Mouse (Mus musculus) CH12F3 (cell line): ENCODE data around the gene Dpf2.

Source experiments
- in situ Hi-C: fragments of 300-500 bp; cut with MboI; formaldehyde crosslinking; loops from 2 replicates; pipeline ENCODE4 v1.14.3; 2020; ENCODE audit warnings: low sequenced_read_pairs

Dpf2 gene

DNA sequence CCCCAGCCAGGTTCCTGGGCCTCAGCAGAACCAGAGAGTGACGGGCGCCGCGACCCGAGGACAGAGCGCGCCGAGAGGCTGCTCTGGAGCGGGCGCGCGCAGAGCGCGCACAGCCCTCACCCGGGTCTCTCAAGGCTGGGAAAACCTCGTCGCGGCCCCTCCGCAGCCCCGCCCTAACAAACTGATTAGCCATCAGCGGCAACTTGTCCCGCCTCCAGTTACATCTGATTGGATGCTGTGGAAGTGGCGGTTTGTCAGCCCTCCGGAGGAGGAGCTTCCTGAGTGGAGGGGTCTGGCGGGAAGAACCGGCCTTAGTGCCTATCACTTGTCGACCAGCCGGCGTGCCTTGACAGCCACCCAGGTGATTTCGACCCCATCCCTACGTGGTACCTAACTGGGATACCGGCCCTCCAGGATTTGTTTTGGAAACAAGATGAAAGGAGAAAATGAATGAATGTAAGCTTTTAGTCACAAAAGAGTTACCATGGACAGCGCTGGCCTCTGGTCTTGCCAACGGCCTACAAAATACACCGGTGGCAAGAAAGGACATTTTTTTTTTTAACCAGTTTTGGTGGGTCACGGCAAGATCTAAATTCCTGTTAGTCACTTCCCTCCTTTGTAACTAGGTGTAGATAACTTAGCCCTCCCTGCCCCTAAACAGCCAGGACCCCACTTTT lies 18.7 kb downstream of the Dpf2 start, which contains the start of gene Tigd3:
Tigd3 (minus strand) TSS at position 148 of the 677 bp plus-strand sequence.
- in situ Hi-C loops: no loop called here

DNA sequence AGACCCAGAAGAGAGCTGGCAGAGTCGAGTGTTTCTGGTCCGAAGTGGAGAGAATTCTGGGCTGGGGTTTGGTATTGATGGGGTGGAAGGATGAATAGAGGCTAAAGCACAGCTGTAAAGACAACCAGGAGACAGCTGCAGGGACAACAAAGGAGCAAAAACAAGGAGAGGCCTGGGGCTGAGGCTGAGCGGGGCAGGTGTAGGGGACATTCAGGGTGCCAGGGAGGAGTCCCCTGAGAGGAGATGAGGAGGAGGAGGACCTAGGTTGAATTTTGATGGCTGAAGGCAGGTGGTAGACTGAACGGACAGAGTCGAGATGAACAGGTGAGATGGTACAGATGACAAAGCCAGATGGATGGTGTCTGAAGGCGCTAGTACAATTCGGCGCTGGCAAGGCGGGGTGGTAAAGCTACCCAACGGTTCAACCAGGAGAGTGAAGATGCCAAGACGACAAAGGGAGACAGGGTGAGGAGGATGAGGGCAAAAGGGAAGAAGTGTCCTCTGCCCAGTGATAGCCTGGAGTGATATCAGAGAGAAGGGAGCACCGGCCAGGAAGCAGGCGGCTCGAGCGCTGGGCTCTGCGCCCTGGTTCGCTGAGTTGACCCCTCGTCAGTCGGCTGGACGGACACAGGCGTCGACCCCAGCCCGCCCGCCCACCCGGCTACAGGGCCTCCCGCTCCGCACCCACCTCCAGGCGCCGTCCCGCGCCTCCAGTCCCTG lies 19.4 kb downstream of the Dpf2 start:
- in situ Hi-C loops: no loop called here

DNA sequence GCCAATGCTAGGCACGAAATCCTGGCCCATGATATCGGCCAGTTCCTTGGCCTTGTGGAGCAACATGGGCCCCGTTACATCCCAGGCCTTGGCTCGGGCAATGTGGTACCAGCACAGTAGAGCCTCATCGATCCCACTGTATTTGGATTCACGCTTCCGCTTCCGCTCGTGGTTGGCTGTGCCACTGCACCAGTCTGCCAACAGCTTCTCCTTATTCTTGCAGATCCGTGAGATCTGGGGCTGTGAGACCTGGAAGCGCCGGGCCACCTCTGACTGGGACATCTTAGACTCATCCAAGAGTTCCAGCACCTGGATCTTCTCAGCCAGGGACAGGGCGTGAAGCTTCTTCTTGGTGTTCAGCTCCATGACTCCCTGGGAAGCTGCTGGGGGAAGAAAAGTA lies 20.1 kb downstream of the Dpf2 start:
- in situ Hi-C loops: no loop called here

DNA sequence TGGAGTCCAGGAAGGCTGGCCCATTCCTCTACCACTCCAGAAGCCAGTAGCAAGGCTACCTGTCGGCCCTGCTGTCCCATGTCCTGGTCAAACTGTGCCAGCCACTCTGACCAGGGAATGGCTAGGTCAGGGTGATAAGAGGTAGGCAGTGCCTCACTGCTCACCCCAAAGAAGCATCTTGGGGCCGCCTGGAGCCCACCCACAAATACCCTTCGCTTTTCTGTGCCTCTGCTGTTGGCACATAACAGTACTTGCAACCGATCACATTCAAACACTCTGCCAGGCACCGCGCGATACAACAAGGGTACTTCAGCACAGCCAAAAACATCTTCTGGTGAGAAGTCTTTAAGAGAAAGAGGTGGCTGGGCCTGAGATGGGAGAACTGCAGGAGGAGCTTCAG lies 20.5 kb downstream of the Dpf2 start:
- in situ Hi-C loops: no loop called here

DNA sequence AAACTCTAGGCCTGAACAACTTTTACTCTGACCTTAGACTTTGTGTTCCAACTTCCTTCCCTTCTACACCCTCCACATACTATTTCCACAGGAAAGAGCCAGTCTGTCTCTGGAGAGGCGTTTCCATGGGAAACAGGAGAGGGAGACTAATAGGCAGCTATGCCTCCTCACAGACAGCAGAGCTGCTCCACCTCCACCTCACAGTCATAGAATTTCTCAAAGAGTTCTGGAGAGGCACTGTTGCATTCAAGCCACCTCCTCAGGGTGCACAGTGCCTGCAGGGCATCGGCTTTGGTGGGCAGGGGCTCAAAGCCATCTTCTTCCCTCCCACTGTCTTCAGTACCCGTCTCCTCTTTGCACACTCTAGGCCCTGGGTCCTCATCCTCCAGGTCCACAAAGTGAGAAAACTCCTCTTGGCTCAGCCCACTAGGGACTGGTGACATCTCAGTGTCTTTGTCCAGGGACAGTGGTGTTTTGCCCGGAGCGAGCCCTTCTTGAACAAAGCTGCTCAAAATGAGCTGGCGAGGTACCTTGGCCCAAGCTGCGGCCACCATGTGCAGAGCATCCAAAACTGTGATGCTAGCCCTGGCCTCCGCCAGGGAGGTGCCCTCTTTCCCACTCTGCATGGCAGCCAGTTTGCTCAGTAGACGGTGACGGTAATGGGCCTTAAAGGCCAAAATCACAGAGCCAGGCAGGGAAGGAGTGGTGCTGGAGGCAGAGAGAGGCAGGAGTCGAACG lies 21.1 kb downstream of the Dpf2 start:
- in situ Hi-C loops: no loop called here

DNA sequence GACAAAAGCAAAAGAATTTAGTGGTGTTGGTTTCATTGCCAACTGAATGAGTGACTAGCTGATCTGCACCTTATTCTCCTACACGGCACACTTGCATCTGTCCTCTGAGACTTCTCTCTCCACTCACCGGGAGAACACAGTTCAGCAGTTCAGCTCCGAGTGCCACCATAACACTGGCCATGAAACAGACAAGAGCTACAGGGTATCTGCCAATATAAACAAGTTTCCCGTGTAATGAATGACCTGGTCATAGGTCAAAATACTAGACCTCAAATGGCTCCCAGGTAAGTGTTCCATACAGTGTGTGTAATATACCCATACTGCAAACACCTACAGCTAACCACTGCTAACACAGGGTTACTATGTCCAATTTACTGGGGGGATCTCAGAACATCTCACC lies 23.6 kb downstream of the Dpf2 start:
- in situ Hi-C loops: loop anchor here (10.0 kb wide), 1 partner anchor 94 kb away; no protein-coding TSS in a partner anchor

DNA sequence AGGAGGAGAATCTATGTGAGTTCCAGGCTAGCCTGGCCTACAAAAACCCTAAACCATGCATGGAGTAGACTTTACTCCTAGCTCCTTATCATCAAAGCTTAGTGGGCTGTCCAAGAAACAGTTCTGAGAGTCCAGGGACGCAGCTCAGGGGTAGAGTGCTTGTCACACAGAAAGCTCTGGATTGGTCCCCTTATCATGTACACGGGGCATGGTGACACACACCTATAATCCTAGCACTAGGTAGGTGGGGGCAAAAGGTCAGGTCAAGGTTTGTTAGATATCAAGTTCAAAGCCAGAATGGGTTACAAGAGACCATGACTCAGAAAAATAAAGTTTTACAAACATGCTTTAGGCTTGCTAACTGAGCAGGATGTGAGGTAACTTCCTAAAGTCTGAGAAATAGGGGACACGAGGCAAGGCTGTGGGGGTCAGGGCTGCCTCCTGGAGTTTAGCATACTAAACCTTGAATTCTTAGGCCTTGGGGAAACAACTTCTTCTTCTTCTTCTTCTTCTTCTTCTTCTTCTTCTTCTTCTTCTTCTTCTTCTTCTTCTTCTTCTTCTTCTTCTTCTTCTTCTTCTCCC lies 25.5 kb downstream of the Dpf2 start:
- in situ Hi-C loops: loop anchor here (10.0 kb wide), 1 partner anchor 93 kb away; no protein-coding TSS in a partner anchor

DNA sequence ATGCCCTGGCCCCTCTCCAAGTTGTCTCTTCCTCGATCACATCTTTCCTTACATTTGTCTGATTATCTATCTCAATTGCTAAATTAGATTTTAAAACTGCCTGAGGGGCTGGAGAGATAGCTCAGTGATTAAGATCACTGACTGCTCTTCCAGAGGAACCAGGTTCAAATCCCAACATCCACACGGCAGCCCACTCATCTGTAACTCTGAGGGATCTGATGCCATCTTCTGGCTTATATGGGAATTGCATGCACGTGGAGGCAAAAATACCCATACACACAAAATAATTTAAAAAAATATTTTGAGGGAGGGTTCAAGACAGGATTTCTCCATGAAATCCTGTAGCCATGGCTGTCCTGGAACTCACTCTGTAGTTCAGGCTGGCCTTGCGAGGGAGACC lies 27.0 kb downstream of the Dpf2 start:
- in situ Hi-C loops: loop anchor here (10.0 kb wide), 1 partner anchor 91 kb away; no protein-coding TSS in a partner anchor

DNA sequence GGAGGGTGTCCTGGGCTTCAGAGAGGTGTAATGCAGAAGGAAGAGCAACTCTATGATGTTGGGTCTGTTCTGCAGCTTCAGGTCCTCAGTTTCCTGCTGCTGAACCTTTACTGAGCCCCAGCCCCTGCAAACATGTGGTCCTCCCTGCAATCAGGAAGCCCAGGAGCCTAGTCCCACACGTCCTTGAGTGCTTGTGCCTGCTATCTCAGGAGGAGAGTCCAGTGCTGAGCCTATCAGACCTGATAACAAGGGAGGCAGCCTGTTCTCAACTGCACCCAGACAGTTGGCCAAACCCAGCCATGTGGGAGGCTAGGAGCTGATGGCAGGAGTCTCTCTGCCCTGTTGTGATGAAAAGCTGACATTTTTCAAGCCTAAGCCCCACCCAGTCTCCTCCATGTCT lies 28.9 kb downstream of the Dpf2 start:
- in situ Hi-C loops: loop anchor here (10.0 kb wide), 1 partner anchor 89 kb away; no protein-coding TSS in a partner anchor

DNA sequence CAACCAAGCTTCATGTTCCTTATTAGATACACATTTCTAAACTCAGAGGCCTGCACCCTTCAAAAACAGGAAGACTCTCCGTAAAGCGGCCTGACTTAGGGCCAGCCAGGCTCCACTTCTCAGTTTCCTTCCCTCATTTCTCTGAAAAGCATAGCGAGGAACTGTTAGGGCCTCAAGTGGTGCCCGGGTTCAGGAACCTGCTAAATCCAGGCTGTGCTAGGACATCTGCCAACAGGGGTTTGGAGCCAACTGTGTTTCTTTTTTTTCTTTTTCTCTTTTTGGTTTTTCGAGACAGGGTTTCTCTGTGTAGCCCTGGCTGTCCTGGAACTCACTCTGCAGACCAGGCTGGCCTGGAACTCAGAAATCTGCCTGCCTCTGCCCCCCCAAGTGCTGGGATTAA lies 30.7 kb downstream of the Dpf2 start:
- in situ Hi-C loops: loop anchor here (10.0 kb wide), 1 partner anchor 87 kb away; no protein-coding TSS in a partner anchor

DNA sequence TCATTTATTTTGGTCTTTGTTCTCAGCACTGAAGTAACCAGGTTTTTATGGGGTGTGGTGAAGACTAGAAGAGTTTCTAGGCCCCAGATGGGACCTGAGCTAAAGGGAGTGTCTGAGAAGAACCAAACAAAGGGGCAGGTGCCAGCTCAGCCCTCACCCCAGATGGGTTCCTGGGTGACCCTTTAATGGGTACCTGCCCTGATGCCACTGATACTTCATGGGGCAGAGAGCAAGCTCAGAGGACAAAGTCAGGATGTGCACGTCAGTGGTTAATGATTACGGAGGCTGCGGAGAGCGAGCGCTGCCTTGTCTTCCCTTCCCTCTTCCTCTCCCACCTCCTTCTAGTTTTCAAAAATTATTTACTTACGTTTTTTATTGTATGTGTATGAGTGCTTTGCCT lies 31.7 kb downstream of the Dpf2 start:
- in situ Hi-C loops: loop anchor here (10.0 kb wide), 1 partner anchor 86 kb away; no protein-coding TSS in a partner anchor

DNA sequence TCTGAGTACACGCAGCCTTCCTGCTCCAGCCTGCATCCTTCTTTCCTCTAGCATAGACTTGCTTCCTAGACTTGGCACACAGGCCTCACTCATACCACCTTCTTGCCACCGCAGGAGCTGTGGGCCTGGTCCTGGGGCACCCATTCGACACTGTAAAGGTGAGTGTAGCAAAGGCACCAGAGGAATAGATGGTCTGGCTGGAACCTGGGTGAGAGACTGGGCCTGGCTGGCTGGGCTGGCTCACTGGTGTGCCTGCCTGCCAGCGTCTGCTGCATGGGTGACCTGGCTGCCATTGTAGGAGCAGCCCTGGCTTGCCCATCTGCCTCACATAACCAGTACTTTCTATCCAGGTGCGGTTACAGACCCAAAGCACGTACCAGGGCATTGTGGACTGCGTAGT lies 33.1 kb downstream of the Dpf2 start:
- in situ Hi-C loops: loop anchor here (10.0 kb wide), 1 partner anchor 85 kb away; no protein-coding TSS in a partner anchor

DNA sequence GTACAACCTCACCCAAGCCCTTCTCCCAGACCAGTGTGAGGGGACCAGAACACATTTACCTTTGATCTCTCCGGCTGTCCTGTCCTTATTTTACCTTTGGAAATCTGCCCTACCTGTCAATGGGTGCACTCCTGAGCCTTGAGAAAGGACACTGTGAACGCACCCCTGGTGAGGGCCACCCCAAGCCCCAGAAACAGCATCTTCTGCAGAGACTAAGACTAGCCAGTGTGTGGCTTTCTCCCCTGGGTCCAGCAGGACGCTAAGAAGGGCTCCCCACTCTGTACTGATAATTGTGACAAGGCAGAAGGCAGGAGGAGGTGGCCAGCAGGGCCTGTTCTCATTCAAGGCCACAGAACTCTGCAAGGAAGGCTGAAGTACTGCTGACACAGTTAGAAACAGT lies 33.9 kb downstream of the Dpf2 start:
- in situ Hi-C loops: no loop called here

DNA sequence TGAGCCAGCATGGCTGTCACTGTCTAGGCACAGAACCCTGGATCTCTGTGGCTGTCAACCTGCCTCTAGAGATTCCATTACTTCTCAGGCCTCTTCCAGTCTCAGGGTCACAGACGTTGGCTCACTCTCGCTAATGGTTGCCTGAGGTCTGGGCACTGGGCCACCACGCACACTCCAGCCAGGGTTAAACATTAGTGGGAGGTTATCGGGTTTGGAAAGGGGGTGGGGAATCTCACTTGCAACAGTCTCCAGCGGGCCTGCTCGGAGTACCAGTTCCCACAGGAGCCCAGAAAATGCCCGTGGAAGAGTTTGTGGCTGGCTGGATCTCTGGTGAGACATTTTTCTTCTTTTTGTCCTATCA lies 34.5 kb downstream of the Dpf2 start:
- in situ Hi-C loops: no loop called here

DNA sequence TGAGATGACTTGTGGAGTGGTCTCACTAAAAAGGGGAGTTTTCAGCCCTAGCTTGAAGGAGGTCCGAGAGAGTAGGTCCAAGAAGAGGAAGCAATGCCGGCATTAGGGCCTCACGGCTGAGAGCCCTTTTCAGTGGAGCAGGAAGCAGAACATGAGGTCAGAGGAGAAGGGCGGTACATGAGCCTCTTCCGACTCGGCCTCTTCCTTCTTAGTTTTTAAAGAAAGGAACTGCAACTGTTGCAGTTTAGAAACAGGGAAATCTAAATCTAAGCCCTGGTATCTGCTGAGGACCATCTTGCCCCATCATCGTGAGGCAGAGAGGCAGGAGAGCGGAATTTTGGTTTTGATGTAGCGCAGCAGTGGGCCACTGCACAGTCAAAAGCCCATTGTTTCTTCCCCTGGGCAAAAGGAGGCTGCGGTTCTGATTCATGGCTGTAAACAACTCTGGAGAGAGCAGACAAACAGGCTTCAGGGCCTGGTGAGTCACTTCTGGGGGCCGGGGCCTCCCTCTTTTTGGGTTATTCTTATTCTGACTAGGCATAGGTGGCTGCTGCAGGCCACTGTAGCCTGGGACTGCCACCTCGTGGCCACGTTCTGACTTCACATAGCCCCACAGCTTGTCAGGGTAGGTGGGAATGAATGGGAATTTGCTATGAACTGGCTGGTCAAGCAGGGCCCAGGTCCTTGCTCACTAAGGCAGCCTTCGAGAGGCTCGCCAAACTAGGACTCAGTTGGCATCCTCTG lies 35.0 kb downstream of the Dpf2 start, which contains the start of gene Slc25a45:
Slc25a45 (plus strand) TSS at position 191 of the 744 bp plus-strand sequence.
- in situ Hi-C loops: no loop called here

DNA sequence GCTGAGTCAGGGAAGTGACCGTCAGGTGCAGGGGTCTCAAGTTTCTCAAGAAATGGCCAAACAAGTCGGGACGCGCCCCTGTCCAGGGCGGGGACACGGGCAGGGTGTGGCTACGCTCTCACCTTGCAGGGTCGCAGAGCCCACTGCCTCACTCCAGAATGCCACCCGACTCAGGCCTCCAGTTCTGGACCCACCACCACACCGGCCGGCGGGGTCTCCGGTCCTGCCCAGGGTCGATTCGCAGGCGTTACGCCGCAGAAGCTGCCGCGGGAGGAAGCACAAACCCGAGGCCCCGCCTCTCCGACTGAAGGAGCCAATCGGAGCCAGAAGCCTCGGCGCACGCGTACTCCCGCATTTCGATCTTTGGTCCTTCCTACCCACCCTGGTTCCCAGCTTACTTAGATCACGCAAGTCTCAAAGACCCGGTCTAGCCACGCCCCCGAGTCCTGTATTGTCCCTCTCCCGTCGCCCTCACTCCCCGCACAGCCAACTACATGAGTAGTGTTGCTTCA lies 37.8 kb downstream of the Dpf2 start, which contains the start of gene Frmd8:
Frmd8 (minus strand) TSS at position 306 of the 512 bp plus-strand sequence.
- in situ Hi-C loops: no loop called here

DNA sequence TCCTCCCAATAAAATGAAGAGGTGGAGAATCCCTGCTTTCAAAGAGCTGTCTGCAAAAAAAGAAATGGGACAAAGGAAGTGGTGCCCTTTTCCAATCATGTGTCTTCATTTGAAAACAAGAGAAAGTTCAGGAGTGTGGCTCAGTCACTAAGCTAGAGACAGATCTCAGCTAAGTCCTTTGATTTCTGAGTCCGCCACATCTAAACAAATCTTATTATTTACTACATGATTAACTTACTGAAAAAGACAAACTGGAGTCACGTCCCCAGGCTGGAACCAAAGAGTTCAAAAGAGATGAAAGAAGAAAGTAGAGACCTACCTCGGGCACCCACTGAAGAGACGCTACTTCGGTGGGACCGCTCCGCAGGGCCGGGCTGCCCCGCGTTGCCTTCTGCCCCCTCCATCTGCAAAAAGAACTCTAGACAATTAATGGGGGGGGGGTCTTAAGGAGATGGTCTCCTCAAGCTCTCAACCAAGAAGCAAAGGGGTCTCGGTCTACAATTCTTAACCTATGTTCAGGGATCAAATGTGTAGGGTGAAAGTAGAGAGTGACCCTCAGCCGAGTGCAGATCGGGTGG lies 38.3 kb downstream of the Dpf2 start:
- in situ Hi-C loops: no loop called here

DNA sequence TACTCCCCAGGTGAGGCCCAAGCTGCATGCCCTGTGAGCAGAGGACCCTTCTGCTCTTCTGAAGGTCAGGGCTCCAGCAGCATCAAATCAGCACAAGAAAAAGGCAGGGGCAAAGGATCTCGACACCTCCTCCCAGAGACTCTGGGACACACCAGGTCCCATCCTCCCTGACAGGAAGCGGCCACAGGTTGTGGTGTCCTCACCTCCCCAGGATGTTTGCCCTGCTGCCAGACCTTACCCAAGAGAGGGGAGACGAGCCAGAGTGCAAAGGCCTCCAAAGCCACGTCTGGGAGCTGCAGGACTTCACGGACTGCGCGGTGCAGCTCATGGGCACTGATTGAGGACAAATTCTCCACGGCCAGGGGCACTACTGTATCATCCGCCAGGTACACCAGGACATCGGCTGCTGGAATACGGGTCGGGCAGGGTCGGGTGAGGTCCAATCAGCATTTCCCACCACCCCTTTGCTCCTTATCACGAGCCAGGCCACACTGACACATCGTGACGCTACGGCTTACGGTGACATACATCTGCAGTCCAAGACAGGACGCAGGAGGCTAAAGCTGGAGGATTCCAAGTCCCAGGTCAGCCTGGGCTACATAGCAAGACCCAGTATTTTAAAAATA lies 39.8 kb downstream of the Dpf2 start:
- in situ Hi-C loops: no loop called here

DNA sequence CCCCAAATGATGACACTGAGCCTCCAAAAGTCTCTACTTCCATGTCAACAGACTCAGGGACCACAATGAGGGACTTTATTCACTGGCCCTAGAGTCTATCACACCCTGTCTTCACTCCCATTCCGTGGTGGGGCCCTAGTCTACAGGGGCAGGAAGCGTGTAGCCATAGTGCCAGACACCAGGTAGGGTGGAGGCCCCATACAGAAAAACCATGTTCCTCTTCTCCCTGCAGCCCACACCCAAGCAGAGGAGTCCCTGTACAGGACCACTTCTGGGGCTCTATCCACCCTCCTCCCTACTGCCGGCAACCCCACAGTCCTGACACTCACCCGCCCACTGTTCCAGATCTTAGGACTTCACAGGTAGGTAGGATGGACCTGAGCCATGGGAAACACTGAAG lies 40.3 kb downstream of the Dpf2 start:
- in situ Hi-C loops: no loop called here
